Mouse (Mus musculus) brain, embryonic 14.5 days (tissue): ENCODE measurements around the gene Nfyb. TPM values are rescaled to one million over a fixed set of nuclear protein-coding genes. Genes with fewer than 3 reads are reported as not detected.

Experiments used
- DNase-seq: peaks from one replicate; pipeline ENCODE4 v3.0.0-alpha.2; 2011; ENCODE audit warnings: low read depth
- CTCF ChIP-seq: fragments of 200-500 bp; IDR thresholded peaks from 2 replicates; pipeline ENCODE4 v1.5.1; 2012; ENCODE audit warnings: inconsistent platforms, mild to moderate bottlenecking, moderate library complexity, borderline replicate concordance; ENCODE audit not compliant: insufficient read depth, insufficient read length; ENCODE audit errors: extremely low read depth
- POLR2A ChIP-seq: fragments of 200-500 bp; IDR thresholded peaks from 2 replicates; pipeline ENCODE4 v1.6.1; 2012; ENCODE audit warnings: mild to moderate bottlenecking, inconsistent platforms, borderline replicate concordance; ENCODE audit not compliant: poor library complexity, insufficient read depth, insufficient read length, severe bottlenecking; ENCODE audit errors: extremely low read depth
- polyA plus RNA-seq: library from polyadenylated mRNA; depleted of rRNA; stranded (reverse); fragments of >200 nt; gene quantifications from 2 replicates; pipeline ENCODE4 v1.2.3, GENCODE M21; 2012

The Nfyb gene
- polyA plus RNA-seq, 1 experiment: 55.7 TPM

GRCm38 (mm10) chr10:82757341-82757740 lies 6.6 kb downstream of the Nfyb start:
- TF ChIP-seq POLR2A (no peak), CTCF (no peak)
- peak; percentile 43 for DNase-seq

- TF ChIP-seq POLR2A (no peak), CTCF (no peak)
- no peak for DNase-seq
These were observed 7.5 kb downstream of the Nfyb start for GRCm38 (mm10) chr10:82756466-82756865.

- peak; percentile 60 for DNase-seq
- no peak for TF ChIP-seq POLR2A
- TF ChIP-seq CTCF: no peak
These were observed 8.6 kb downstream of the Nfyb start for GRCm38 (mm10) chr10:82755213-82755890.

- TF ChIP-seq POLR2A: no peak
- TF ChIP-seq CTCF: no peak
- no peak for DNase-seq
These were observed 9.3 kb downstream of the Nfyb start for GRCm38 (mm10) chr10:82754642-82755041.

- TF ChIP-seq CTCF (no peak), POLR2A (no peak)
- DNase-seq: no peak
These were observed 11.0 kb downstream of the Nfyb start for GRCm38 (mm10) chr10:82752921-82753320.

GRCm38 (mm10) chr10:82750778-82751177 lies 13.2 kb downstream of the Nfyb start:
- TF ChIP-seq CTCF (no peak), POLR2A (no peak)
- DNase-seq: no peak

GRCm38 (mm10) chr10:82746988-82747850 lies 16.7 kb downstream of the Nfyb start:
- no peak for DNase-seq
- TF ChIP-seq POLR2A: no peak
- TF ChIP-seq CTCF: no peak

- no peak for DNase-seq
- no peak for TF ChIP-seq CTCF
- TF ChIP-seq POLR2A: no peak
These were observed 18.6 kb downstream of the Nfyb start for GRCm38 (mm10) chr10:82745301-82745700.

- TF ChIP-seq CTCF (no peak), POLR2A (no peak)
- DNase-seq: no peak
These were observed 19.6 kb downstream of the Nfyb start for GRCm38 (mm10) chr10:82744296-82744695.

GRCm38 (mm10) chr10:82742578-82742977 lies 21.4 kb downstream of the Nfyb start:
- DNase-seq: no peak
- no peak for TF ChIP-seq CTCF
- no peak for TF ChIP-seq POLR2A

- no peak for TF ChIP-seq POLR2A
- TF ChIP-seq CTCF: no peak
- no peak for DNase-seq
These were observed 22.1 kb downstream of the Nfyb start for GRCm38 (mm10) chr10:82741876-82742275.

GRCm38 (mm10) chr10:82741354-82741753 lies 22.6 kb downstream of the Nfyb start:
- no peak for TF ChIP-seq POLR2A
- TF ChIP-seq CTCF: no peak
- peak; percentile 58 for DNase-seq
